Mouse (Mus musculus) intestine, embryonic 14.5 days (tissue): ENCODE data around the gene 1700020D05Rik. TPM values are rescaled to one million over a fixed set of nuclear protein-coding genes. Genes with fewer than 3 reads are reported as not detected.
"Not testable (repeated sequence)": the region's sequence is repeated elsewhere in the genome, so short reads cannot be mapped to it uniquely, and the experiment has no call there.

Experiments
- ATAC-seq: fragments of 200-750 bp; cut with Nextera tagmentation; replicated peaks from 2 replicates; pipeline ENCODE4 v1.8.0; 2017; ENCODE audit warnings: low read depth, moderate number of reproducible peaks, moderate TSS enrichment, moderate library complexity; ENCODE audit not compliant: low FRiP score, low TSS enrichment
- DNase-seq: peaks from one replicate; pipeline ENCODE4 v3.0.0-alpha.2; 2018; ENCODE audit warnings: low spot score
- H3K27ac ChIP-seq: fragments of 300-500 bp; sonication (generic); 2 replicates; pipeline ENCODE4 v1.5.1; 2014; ENCODE audit warnings: low read depth, mild to moderate bottlenecking, control low read depth
- H3K27me3 ChIP-seq: fragments of 300-500 bp; sonication (generic); replicated peaks from 2 replicates; pipeline ENCODE4 v1.6.1; 2014; ENCODE audit warnings: low read length, control low read depth; ENCODE audit not compliant: control insufficient read depth, insufficient read depth
- H3K36me3 ChIP-seq: fragments of 300-500 bp; sonication (generic); 2 replicates; pipeline ENCODE4 v1.6.1; 2014; ENCODE audit warnings: low read length, control low read depth; ENCODE audit not compliant: control insufficient read depth, insufficient read depth
- H3K4me1 ChIP-seq: fragments of 300-500 bp; sonication (generic); replicated peaks from 2 replicates; pipeline ENCODE4 v1.6.1; 2014; ENCODE audit warnings: low read length, control low read depth, mixed read lengths; ENCODE audit not compliant: control insufficient read depth, insufficient read depth
- H3K4me2 ChIP-seq: fragments of 300-500 bp; sonication (generic); 2 replicates; pipeline ENCODE4 v1.6.1; 2014; ENCODE audit warnings: low read length
- H3K4me3 ChIP-seq: fragments of 300-500 bp; sonication (generic); 2 replicates; pipeline ENCODE4 v1.5.1; 2014; ENCODE audit warnings: low read depth, low read length, control low read depth, mixed read lengths
- H3K9ac ChIP-seq: fragments of 300-500 bp; sonication (generic); 2 replicates; pipeline ENCODE4 v1.6.1; 2014; ENCODE audit warnings: mild to moderate bottlenecking, low read length
- H3K9me3 ChIP-seq: fragments of 300-500 bp; sonication (generic); 2 replicates; pipeline ENCODE4 v1.6.1; 2016; ENCODE audit warnings: low read length, control low read depth; ENCODE audit not compliant: control insufficient read depth
- WGBS: fragments of 180-500 bp; shearing (Covaris S2); extraction: QIAGEN DNeasy Blood & Tissue Kit; methylation state at CpG from one replicate; pipeline ENCODE4 v1.1.7; 2014; 5-methylcytosine and 5-hydroxymethylcytosine counted together
- polyA plus RNA-seq: library from polyadenylated mRNA; unstranded; fragments of >200 nt; fragmentation: Nextera tagmentation; extraction: Ambion mirVana; gene quantifications from 2 replicates; pipeline ENCODE4 v1.2.1, GENCODE M21; 2014

The 1700020D05Rik gene
- polyA plus RNA-seq, 1 experiment from 2014 or later: not detected

GRCm38 (mm10) chr19:5490313-5490897 is 13.2 kb downstream of the 1700020D05Rik start, which contains the start of gene Cfl1:
Cfl1 (plus strand) TSS chr19:5490455.
- no peaks in the 10 kb centered on the region for H3K27me3 ChIP-seq
- peak within 1 kb of the TSS; percentile 96 for H3K9ac ChIP-seq
- H3K4me2 ChIP-seq: peak within 1 kb of the TSS; percentile 75
- peaks cover 18% of the 10 kb centered on the region for H3K4me1 ChIP-seq
- WGBS: under 1% methylated on average over 56 of the region's 62 CpGs
- ATAC-seq: peak; percentile 54
- H3K4me3 ChIP-seq: peak within 1 kb of the TSS; percentile 95
- peak within 1 kb of the TSS; percentile 98 for H3K27ac ChIP-seq
- DNase-seq: peak; percentile 95
- peaks cover 41% of the 10 kb centered on the region for H3K36me3 ChIP-seq
- no peaks in the 10 kb centered on the region for H3K9me3 ChIP-seq

- DNase-seq, H3K9ac ChIP-seq, ATAC-seq, H3K27me3 ChIP-seq, H3K9me3 ChIP-seq: not testable (repeated sequence)
- peaks cover 43% of the 10 kb centered on the region for H3K36me3 ChIP-seq
- peak overlapping the region; percentile 95; the same call in 1 of the 2 replicates for H3K4me3 ChIP-seq
- peak overlapping the region; percentile 98 for H3K27ac ChIP-seq
- 47% methylated on average over 10 of the region's 10 CpGs for WGBS
- H3K4me1 ChIP-seq: peaks cover 18% of the 10 kb centered on the region
- H3K4me2 ChIP-seq: peak overlapping the region; percentile 75
Observed at GRCm38 (mm10) chr19:5489721-5490120, 13.9 kb downstream of the 1700020D05Rik start.

- Histone ChIP-seq H3K9me3 (no peaks in the 10 kb centered on the region), H3K9ac (peak overlapping the region; percentile 41), H3K27me3 (no peaks in the 10 kb centered on the region), H3K27ac (peak overlapping the region; percentile 98), H3K4me2 (peak overlapping the region; percentile 75), H3K36me3 (peaks cover 42% of the 10 kb centered on the region), H3K4me3 (peak overlapping the region; percentile 48), H3K4me1 (peaks cover 18% of the 10 kb centered on the region)
- ATAC-seq (peak; percentile 78), DNase-seq (peak; percentile 96)
- WGBS: under 1% methylated on average over 26 of the region's 26 CpGs
Observed at GRCm38 (mm10) chr19:5488878-5489571, 14.6 kb downstream of the 1700020D05Rik start.

- Histone ChIP-seq H3K9ac (peak within 1 kb of the TSS; percentile 41), H3K27me3 (no peaks in the 10 kb centered on the region), H3K27ac (peak within 1 kb of the TSS; percentile 98), H3K4me2 (peak within 1 kb of the TSS; percentile 75), H3K4me1 (peaks cover 18% of the 10 kb centered on the region), H3K4me3 (peak within 1 kb of the TSS; percentile 48), H3K9me3 (no peaks in the 10 kb centered on the region), H3K36me3 (peaks cover 42% of the 10 kb centered on the region)
- WGBS: under 1% methylated on average over 38 of the region's 39 CpGs
- ATAC-seq (peak; percentile 70), DNase-seq (peak; percentile 99)
Observed at GRCm38 (mm10) chr19:5487768-5488550, 15.6 kb downstream of the 1700020D05Rik start, which contains the start of gene Mus81. Mus81 (minus strand) TSS chr19:5488402.

GRCm38 (mm10) chr19:5486771-5487170 is 16.8 kb downstream of the 1700020D05Rik start:
- H3K9ac ChIP-seq: no peak overlapping the region

GRCm38 (mm10) chr19:5486286-5486685 is 17.3 kb downstream of the 1700020D05Rik start:
- Histone ChIP-seq H3K36me3 (peaks cover 47% of the 10 kb centered on the region), H3K9ac (no peak overlapping the region), H3K27me3 (no peaks in the 10 kb centered on the region), H3K4me1 (peaks cover 13% of the 10 kb centered on the region), H3K4me3 (no peak overlapping the region), H3K27ac (no peak overlapping the region), H3K9me3 (no peaks in the 10 kb centered on the region), H3K4me2 (no peak overlapping the region)
- WGBS: 82% methylated on average over 8 of the region's 8 CpGs
- DNase-seq: no peak
- ATAC-seq: no peak

More at GRCm38 (mm10) chr19:5486771-5487170, 16.8 kb downstream of the 1700020D05Rik start:
- DNase-seq: no peak
- H3K4me2 ChIP-seq: peak overlapping the region; percentile 75; the same call in 1 of the 2 replicates
- H3K27me3 ChIP-seq: no peaks in the 10 kb centered on the region
- 76% methylated on average over 4 of the region's 4 CpGs for WGBS
- peaks cover 13% of the 10 kb centered on the region for H3K4me1 ChIP-seq
- no peaks in the 10 kb centered on the region for H3K9me3 ChIP-seq
- no peak for ATAC-seq
- H3K36me3 ChIP-seq: peaks cover 42% of the 10 kb centered on the region
- no peak overlapping the region for H3K27ac ChIP-seq
- H3K4me3 ChIP-seq: no peak overlapping the region

GRCm38 (mm10) chr19:5485821-5486220 is 17.8 kb downstream of the 1700020D05Rik start:
- ATAC-seq (no peak), DNase-seq (no peak)
- Histone ChIP-seq H3K4me3 (no peak overlapping the region), H3K4me2 (no peak overlapping the region), H3K27ac (no peak overlapping the region), H3K4me1 (peaks cover 13% of the 10 kb centered on the region), H3K27me3 (no peaks in the 10 kb centered on the region), H3K9me3 (no peaks in the 10 kb centered on the region), H3K9ac (no peak overlapping the region), H3K36me3 (peaks cover 51% of the 10 kb centered on the region)
- 92% methylated on average over 7 of the region's 7 CpGs for WGBS

- 93% methylated on average over 8 of the region's 8 CpGs for WGBS
- no peak overlapping the region for H3K9ac ChIP-seq
- no peak for DNase-seq
- no peak overlapping the region for H3K4me3 ChIP-seq
- H3K9me3 ChIP-seq: no peaks in the 10 kb centered on the region
- H3K4me2 ChIP-seq: no peak overlapping the region
- H3K27me3 ChIP-seq: no peaks in the 10 kb centered on the region
- ATAC-seq: no peak
- H3K4me1 ChIP-seq: peaks cover 13% of the 10 kb centered on the region
- H3K36me3 ChIP-seq: peaks cover 56% of the 10 kb centered on the region
- no peak overlapping the region for H3K27ac ChIP-seq
Observed at GRCm38 (mm10) chr19:5485371-5485770, 18.2 kb downstream of the 1700020D05Rik start.
